Mouse (Mus musculus): ENCODE data around the gene Ap2a1.
"Not testable (repeated sequence)": the region's sequence is repeated elsewhere in the genome, so short reads cannot be mapped to it uniquely, and the experiment has no call there.

Gene Ap2a1

GRCm38 (mm10) chr7:44893197-44893596 lies 36.1 kb downstream of the Ap2a1 start:
- no peak for DNase-seq (ENCODE audit: low spot score)

- DNase-seq (ENCODE audit: low spot score): peak; percentile 86
Measured at GRCm38 (mm10) chr7:44892276-44892921, 36.9 kb downstream of the Ap2a1 start, which contains the start of gene Med25. TSS of gene Med25 (minus strand) at chr7:44892712.

GRCm38 (mm10) chr7:44891611-44892010 lies 37.7 kb downstream of the Ap2a1 start:
- no peak for DNase-seq (ENCODE audit: low spot score)

GRCm38 (mm10) chr7:44890737-44891136 lies 38.6 kb downstream of the Ap2a1 start:
- no peak for DNase-seq (ENCODE audit: low spot score)

- DNase-seq (ENCODE audit: low spot score): no peak
Measured at GRCm38 (mm10) chr7:44890180-44890579, 39.1 kb downstream of the Ap2a1 start.

GRCm38 (mm10) chr7:44888256-44889105 lies 40.8 kb downstream of the Ap2a1 start:
- no peak for DNase-seq (ENCODE audit: low spot score)

- DNase-seq (ENCODE audit: low spot score): no peak
Measured at GRCm38 (mm10) chr7:44886964-44887363, 42.3 kb downstream of the Ap2a1 start.

GRCm38 (mm10) chr7:44884637-44885036 lies 44.7 kb downstream of the Ap2a1 start:
- no peak for DNase-seq (ENCODE audit: low spot score)

GRCm38 (mm10) chr7:44883036-44883435 lies 46.3 kb downstream of the Ap2a1 start:
- no peak for DNase-seq (ENCODE audit: low spot score)

GRCm38 (mm10) chr7:44877833-44878232 lies 51.5 kb downstream of the Ap2a1 start:
- DNase-seq (ENCODE audit: low spot score): no peak

- DNase-seq (ENCODE audit: low spot score): not testable (repeated sequence)
Measured at GRCm38 (mm10) chr7:44871774-44872173, 57.5 kb downstream of the Ap2a1 start.

GRCm38 (mm10) chr7:44871181-44871580 lies 58.1 kb downstream of the Ap2a1 start:
- no peak for DNase-seq (ENCODE audit: low spot score)

- no peak for DNase-seq (ENCODE audit: low spot score)
Measured at GRCm38 (mm10) chr7:44870614-44871013, 58.7 kb downstream of the Ap2a1 start.

GRCm38 (mm10) chr7:44869697-44870528 lies 59.4 kb downstream of the Ap2a1 start, which contains the start of gene Ptov1:
TSS of gene Ptov1 (minus strand) at chr7:44869788.
- peak; percentile 77 for DNase-seq (ENCODE audit: low spot score)

- peak; percentile 67 for DNase-seq (ENCODE audit: low spot score)
Measured at GRCm38 (mm10) chr7:44868919-44869696, 60.2 kb downstream of the Ap2a1 start.

GRCm38 (mm10) chr7:44868465-44868864 lies 60.8 kb downstream of the Ap2a1 start:
- no peak for DNase-seq (ENCODE audit: low spot score)

GRCm38 (mm10) chr7:44867802-44868201 lies 61.5 kb downstream of the Ap2a1 start:
- DNase-seq (ENCODE audit: low spot score): no peak

GRCm38 (mm10) chr7:44867010-44867702 lies 62.1 kb downstream of the Ap2a1 start:
- DNase-seq (ENCODE audit: low spot score): no peak

- peak; percentile 64 for DNase-seq (ENCODE audit: low spot score)
Measured at GRCm38 (mm10) chr7:44866276-44867009, 62.9 kb downstream of the Ap2a1 start.
